Mouse (Mus musculus): ENCODE data around the gene Fscn2. TPM values are rescaled to one million over a fixed set of nuclear protein-coding genes. Genes with fewer than 3 reads are reported as not detected.
A peak's percentile ranks its signal among the peaks of the same experiment; 100 is the strongest.
"Not testable (repeated sequence)": the region's sequence is repeated elsewhere in the genome, so short reads cannot be mapped to it uniquely, and the experiment has no call there.

Fscn2 gene
- polyA plus RNA-seq, 1 experiment, result 1.7 TPM

DNA sequence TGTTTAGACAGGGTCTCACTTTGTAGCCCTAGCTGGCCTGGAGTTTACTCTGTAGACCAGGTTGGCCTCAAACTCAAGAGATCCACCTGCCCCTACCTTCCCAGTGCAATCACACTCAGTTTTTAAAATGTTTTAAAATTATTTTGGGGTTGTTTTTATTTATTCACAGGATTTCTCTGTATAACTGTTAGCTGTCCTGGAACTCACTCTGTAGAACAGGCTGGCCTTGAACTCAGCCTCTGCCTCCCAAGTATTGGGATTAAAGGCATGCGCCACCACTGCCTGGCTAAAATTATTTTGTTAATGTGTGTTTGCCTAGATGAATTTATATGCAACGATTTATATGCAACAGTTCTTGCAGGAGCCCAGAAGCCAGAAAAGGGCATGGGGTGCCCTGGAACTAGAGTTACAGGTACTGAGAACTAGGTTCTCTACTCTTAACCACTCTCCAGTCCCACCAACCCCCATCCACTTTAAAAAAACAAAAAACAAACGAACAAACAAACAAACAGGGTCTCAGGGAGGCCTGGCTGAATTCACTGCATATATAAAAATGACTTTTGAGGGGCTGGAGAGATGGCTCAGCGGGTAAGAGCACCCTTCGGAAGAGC is 16.9 kb upstream of the Fscn2 start:
- TF ChIP-seq FLI1 (IDR thresholded peaks at IDR 0.05; ENCODE audit: low read length), result no peak
- no peak for TF ChIP-seq GATA1 (IDR thresholded peaks at IDR 0.05; ENCODE audit: borderline replicate concordance, low read length)
- Histone ChIP-seq H3K27me3 (replicated peaks) (no peaks in the 10 kb centered on the region), H3K36me3 (replicated peaks; ENCODE audit: low read length) (peaks cover 28% of the 10 kb centered on the region), H3K4me1 (peaks cover 23% of the 10 kb centered on the region), H3K9me3 (peaks cover 7% of the 10 kb centered on the region; the same call in 1 of the 2 replicates), H3K4me3 (replicated peaks) (no peak overlapping the region)

DNA sequence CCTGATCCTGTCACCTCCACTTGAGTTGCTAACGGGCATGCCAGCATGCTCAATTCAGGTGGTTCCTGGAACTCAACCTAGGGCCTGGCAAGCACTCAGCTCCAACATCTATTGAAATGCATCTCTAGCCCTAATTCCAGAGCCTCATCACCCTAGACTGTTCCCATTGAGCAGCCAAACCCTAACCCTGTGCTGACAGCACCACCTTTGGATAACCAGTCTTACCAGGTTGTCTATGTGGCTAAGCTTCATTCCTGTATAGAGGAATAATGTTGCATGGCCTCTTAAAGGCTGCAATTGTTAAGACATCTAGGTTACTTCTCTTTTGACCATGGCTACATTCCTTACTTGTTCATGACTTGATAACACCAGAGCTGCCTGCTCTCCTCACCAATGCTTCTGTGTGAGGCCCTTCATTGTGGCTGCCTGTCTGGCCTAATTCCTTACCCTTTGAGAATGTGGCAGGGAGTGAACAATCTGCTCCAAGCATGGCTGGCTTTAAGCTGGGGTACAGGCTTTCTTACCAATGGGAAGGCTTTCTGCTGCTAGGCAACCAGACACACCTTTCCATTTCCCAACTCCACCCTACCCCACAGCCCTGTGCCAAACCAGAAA is 16.2 kb upstream of the Fscn2 start:
- H3K4me1 ChIP-seq, result peaks cover 23% of the 10 kb centered on the region
- H3K9me3 ChIP-seq, result peaks cover 5% of the 10 kb centered on the region; the same call in 1 of the 2 replicates
- peak overlapping the region; percentile 80 for H3K4me3 ChIP-seq (replicated peaks)
- TF ChIP-seq GATA1 (IDR thresholded peaks at IDR 0.05; ENCODE audit: borderline replicate concordance, low read length), result no peak
- no peak for TF ChIP-seq FLI1 (IDR thresholded peaks at IDR 0.05; ENCODE audit: low read length)
- H3K36me3 ChIP-seq (replicated peaks; ENCODE audit: low read length), result peaks cover 28% of the 10 kb centered on the region
- H3K27me3 ChIP-seq (replicated peaks), result no peaks in the 10 kb centered on the region

DNA sequence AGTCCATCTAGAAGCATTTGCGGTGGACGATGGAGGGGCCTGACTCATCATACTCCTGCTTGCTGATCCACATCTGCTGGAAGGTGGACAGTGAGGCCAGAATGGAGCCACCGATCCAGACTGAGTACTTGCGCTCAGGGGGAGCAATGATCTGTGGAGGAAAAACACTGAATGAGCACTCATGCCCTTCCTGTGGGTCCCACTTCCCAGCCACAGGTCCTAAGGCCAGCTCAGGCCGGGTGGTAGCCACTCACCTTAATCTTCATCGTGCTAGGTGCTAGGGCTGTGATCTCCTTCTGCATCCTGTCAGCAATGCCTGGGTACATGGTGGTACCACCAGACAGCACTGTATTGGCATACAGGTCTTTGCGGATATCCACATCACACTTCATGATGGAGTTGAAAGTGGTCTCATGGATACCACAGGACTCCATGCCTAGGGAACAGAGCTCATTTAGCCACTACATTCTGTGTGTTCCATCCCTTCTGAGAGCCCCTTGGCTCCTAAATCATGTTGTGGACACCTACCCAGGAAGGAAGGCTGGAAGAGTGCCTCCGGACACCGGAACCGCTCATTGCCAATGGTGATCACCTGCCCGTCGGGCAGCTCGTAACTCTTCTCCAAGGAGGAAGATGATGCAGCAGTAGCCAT is 14.8 kb upstream of the Fscn2 start:
- Histone ChIP-seq H3K4me1 (peaks cover 34% of the 10 kb centered on the region), H3K36me3 (replicated peaks; ENCODE audit: low read length) (peaks cover 37% of the 10 kb centered on the region), H3K4me3 (replicated peaks) (peak overlapping the region; percentile 93)
- not testable (repeated sequence) for H3K27me3 ChIP-seq (replicated peaks); H3K9me3 ChIP-seq

DNA sequence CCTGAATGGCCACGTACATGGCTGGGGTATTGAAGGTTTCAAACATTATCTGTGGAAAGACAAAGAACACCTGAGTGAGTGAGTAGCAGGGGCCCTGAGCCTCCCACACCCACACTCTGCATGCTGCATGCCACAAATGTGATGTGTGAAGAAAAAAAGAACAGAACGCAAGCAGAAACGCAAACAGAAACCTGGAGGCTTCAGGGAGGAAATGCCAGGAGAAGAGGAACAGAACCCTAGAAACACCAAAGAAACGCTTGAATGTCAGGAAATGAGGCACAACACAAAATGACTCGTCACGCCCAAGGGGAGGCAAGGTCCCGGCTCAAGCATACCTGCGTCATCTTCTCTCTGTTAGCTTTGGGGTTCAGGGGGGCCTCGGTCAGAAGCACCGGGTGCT is 14.0 kb upstream of the Fscn2 start:
- H3K36me3 ChIP-seq (replicated peaks; ENCODE audit: low read length), result peaks cover 42% of the 10 kb centered on the region
- peaks cover 42% of the 10 kb centered on the region for H3K4me1 ChIP-seq
- TF ChIP-seq GATA1 (IDR thresholded peaks at IDR 0.05; ENCODE audit: borderline replicate concordance, low read length) (no peak), FLI1 (IDR thresholded peaks at IDR 0.05; ENCODE audit: low read length) (no peak)
- H3K4me3 ChIP-seq (replicated peaks), result peak overlapping the region; percentile 94
- no peaks in the 10 kb centered on the region for H3K27me3 ChIP-seq (replicated peaks)
- H3K9me3 ChIP-seq, result no peaks in the 10 kb centered on the region

DNA sequence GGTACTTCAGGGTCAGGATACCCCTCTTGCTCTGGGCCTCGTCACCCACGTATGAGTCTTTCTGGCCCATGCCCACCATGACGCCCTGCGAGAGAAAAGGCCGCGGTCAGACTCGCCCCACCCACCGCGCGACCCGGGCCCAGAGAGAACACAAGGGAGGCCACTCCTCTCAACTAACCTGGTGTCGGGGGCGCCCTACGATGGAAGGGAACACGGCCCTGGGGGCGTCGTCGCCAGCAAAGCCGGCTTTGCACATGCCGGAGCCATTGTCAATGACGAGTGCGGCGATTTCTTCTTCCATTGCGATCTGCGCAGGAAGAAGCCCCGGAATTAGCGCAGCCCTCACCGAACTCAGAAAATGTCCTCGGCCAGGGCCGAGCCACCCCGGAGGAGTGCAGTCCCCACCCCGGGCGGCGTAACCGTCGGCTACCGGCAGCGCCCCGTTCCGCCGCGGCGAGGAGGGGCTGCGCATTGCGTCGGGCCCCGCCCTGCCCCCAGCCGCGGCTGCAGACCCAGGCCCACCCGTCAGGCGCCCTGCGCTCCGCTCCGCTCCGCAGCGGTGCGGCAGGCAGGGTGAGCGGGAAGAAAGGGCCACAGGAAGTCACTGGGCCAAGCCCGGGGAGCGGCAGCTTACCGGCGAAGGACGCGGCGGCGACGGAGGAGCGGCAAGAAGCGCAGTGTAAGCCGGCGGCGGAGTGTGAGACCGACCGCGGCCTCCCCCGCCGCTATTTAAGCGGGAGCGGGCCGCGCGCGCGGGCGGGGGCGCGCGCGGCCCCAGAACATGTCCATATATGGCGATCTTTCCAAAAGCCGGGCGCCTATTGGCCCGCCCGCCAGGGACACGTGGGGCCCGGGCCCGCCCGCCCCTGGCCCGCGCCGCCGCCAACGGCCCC is 13.3 kb upstream of the Fscn2 start, which contains the start of gene Actg1:
Gene Actg1 (minus strand): TSS at position 752 of the 893 bp plus-strand sequence.
- peaks cover 49% of the 10 kb centered on the region for H3K4me1 ChIP-seq
- TF ChIP-seq FLI1 (IDR thresholded peaks at IDR 0.05; ENCODE audit: low read length), result no peak
- TF ChIP-seq GATA1 (IDR thresholded peaks at IDR 0.05; ENCODE audit: borderline replicate concordance, low read length), result no peak
- H3K9me3 ChIP-seq, result no peaks in the 10 kb centered on the region
- peak within 1 kb of the TSS; percentile 98 for H3K4me3 ChIP-seq (replicated peaks)
- peaks cover 42% of the 10 kb centered on the region for H3K36me3 ChIP-seq (replicated peaks; ENCODE audit: low read length)
- H3K27me3 ChIP-seq (replicated peaks), result no peaks in the 10 kb centered on the region

DNA sequence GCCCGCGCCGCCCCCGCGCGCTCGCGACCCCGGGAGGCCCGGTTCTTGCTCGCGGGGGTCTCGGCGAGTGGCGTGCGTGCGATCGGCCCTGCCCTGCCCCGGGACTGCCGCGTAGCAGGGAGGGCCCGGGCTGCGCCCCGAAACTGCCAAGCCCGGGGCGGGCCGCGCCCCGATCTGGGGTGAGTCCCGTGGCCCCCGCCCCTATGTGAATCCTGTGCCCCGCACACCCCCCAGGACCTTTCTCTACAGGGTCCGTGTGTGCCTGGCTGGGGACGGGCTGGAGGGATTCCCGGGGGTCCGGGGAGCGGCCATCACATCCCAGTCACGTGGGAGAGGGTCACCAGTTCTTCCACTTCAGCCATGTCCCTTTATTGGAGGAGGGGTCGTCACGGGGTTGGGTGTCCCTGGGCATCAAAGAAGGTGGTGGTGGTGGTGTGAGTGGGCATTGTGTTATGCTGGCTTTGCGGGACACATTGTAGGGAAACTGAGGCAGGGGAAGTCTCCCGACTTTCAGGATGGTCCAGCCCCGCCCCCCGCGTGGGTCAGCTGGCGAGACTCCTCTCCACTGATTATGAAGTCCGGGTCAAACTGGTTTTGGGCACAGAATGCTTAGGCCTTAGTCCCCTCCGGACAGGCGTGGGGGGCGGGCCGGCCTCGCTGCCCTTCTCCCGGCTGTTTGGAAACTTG is 12.5 kb upstream of the Fscn2 start:
- no peak for TF ChIP-seq FLI1 (IDR thresholded peaks at IDR 0.05; ENCODE audit: low read length)
- no peak for TF ChIP-seq GATA1 (IDR thresholded peaks at IDR 0.05; ENCODE audit: borderline replicate concordance, low read length)
- Histone ChIP-seq H3K9me3 (no peaks in the 10 kb centered on the region), H3K27me3 (replicated peaks) (no peaks in the 10 kb centered on the region), H3K4me1 (peaks cover 56% of the 10 kb centered on the region), H3K4me3 (replicated peaks) (peak overlapping the region; percentile 98), H3K36me3 (replicated peaks; ENCODE audit: low read length) (peaks cover 42% of the 10 kb centered on the region)

GRCm38 (mm10) chr11:120349371-120349985 is 11.9 kb upstream of the Fscn2 start:
- Histone ChIP-seq H3K4me3 (replicated peaks) (peak overlapping the region; percentile 98), H3K36me3 (replicated peaks; ENCODE audit: low read length) (peaks cover 41% of the 10 kb centered on the region), H3K9me3 (no peaks in the 10 kb centered on the region), H3K4me1 (peaks cover 61% of the 10 kb centered on the region), H3K27me3 (replicated peaks) (no peaks in the 10 kb centered on the region)
- TF ChIP-seq GATA1 (IDR thresholded peaks at IDR 0.05; ENCODE audit: borderline replicate concordance, low read length) (no peak), FLI1 (IDR thresholded peaks at IDR 0.05; ENCODE audit: low read length) (no peak)

DNA sequence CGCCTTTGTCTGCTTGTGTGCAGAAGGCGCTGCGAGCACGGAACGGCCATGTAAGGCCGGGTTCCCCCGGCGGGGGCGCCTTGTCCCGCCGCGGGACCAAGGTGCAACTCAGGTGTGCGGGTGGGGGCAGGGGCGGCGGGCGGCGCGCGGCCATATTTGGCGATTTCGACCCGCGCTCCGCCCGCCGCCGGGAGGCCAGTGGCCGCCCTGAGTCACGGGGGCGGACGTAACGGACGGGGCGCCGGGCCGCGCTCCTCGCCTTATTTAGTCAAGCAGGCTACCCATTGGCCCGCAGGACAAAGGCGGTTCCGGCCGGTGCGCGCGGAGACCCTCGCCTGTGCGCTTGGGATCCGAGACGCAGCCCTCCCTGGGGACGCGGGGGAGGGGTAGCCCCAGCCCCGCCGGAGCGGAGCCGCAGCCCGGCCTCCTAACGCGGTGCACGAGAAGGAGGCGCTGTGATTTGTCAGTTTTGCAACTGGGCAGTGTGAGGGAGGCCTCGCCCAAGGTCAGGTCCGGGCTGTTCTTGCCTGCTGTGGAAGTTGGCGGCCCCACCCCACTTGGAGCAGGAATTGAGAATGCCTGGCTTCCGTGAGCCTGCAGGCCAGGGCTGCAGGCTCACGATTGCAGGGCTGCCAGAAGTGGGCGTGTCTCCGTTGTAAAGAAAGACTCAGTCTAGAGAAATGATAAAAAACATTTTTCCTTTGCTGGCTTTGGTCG is 11.2 kb upstream of the Fscn2 start:
- peaks cover 35% of the 10 kb centered on the region for H3K36me3 ChIP-seq (replicated peaks; ENCODE audit: low read length)
- H3K9me3 ChIP-seq, result no peaks in the 10 kb centered on the region
- peak overlapping the region; percentile 98 for H3K4me3 ChIP-seq (replicated peaks)
- H3K27me3 ChIP-seq (replicated peaks), result no peaks in the 10 kb centered on the region
- no peak for TF ChIP-seq FLI1 (IDR thresholded peaks at IDR 0.05; ENCODE audit: low read length)
- TF ChIP-seq GATA1 (IDR thresholded peaks at IDR 0.05; ENCODE audit: borderline replicate concordance, low read length), result no peak
- H3K4me1 ChIP-seq, result peaks cover 65% of the 10 kb centered on the region
